Mouse (Mus musculus): ENCODE measurements around the gene Mmp19. TPM values are rescaled to one million over a fixed set of nuclear protein-coding genes. Genes with fewer than 3 reads are reported as not detected.

The Mmp19 gene
- polyA plus RNA-seq, 1 experiment from 2014 or later, result 0.56 TPM

- Histone ChIP-seq H3K36me3 (no peaks in the 10 kb centered on the region), H3K27me3 (replicated peaks) (no peaks in the 10 kb centered on the region), H3K4me3 (replicated peaks) (no peak overlapping the region), H3K4me1 (no peaks in the 10 kb centered on the region), H3K4me2 (no peak overlapping the region), H3K9ac (replicated peaks) (no peak overlapping the region), H3K9me3 (replicated peaks) (no peaks in the 10 kb centered on the region), H3K27ac (replicated peaks) (no peak overlapping the region)
- no peak for ATAC-seq (ENCODE audit: low FRiP score)
- 88% methylated on average over 2 of the region's 2 CpGs for WGBS
Observed at GRCm38 (mm10) chr10:128772895-128773294, 17.8 kb upstream of the Mmp19 start.

- 25% methylated on average over 5 of the region's 5 CpGs for WGBS
- Histone ChIP-seq H3K27ac (replicated peaks) (no peak overlapping the region), H3K4me2 (no peak overlapping the region), H3K9ac (replicated peaks) (no peak overlapping the region), H3K36me3 (no peaks in the 10 kb centered on the region), H3K27me3 (replicated peaks) (no peaks in the 10 kb centered on the region), H3K9me3 (replicated peaks) (no peaks in the 10 kb centered on the region), H3K4me1 (no peaks in the 10 kb centered on the region), H3K4me3 (replicated peaks) (no peak overlapping the region)
- no peak for ATAC-seq (ENCODE audit: low FRiP score)
Observed at GRCm38 (mm10) chr10:128773685-128774084, 17.0 kb upstream of the Mmp19 start.

GRCm38 (mm10) chr10:128778441-128778840 is 12.3 kb upstream of the Mmp19 start:
- WGBS, result 96% methylated on average over 2 of the region's 2 CpGs
- no peak overlapping the region for H3K4me3 ChIP-seq (replicated peaks)
- no peaks in the 10 kb centered on the region for H3K4me1 ChIP-seq
- H3K27ac ChIP-seq (replicated peaks), result no peak overlapping the region
- no peaks in the 10 kb centered on the region; the same call in 1 of the 2 replicates for H3K9me3 ChIP-seq (replicated peaks)
- ATAC-seq (ENCODE audit: low FRiP score), result no peak
- no peak overlapping the region for H3K9ac ChIP-seq (replicated peaks)
- H3K4me2 ChIP-seq, result no peak overlapping the region
- no peaks in the 10 kb centered on the region for H3K27me3 ChIP-seq (replicated peaks)
- no peaks in the 10 kb centered on the region for H3K36me3 ChIP-seq

- Histone ChIP-seq H3K9ac (replicated peaks) (no peak overlapping the region), H3K4me2 (no peak overlapping the region), H3K4me3 (replicated peaks) (no peak overlapping the region), H3K4me1 (no peaks in the 10 kb centered on the region), H3K9me3 (replicated peaks) (no peaks in the 10 kb centered on the region; the same call in 1 of the 2 replicates), H3K36me3 (no peaks in the 10 kb centered on the region), H3K27me3 (replicated peaks) (no peaks in the 10 kb centered on the region), H3K27ac (replicated peaks) (0 out of 2 replicates have a peak overlapping the region, but pooled peaks have one; percentile 2)
- 48% methylated on average over 8 of the region's 8 CpGs for WGBS
- no peak for ATAC-seq (ENCODE audit: low FRiP score)
Observed at GRCm38 (mm10) chr10:128779011-128779795, 11.5 kb upstream of the Mmp19 start.

GRCm38 (mm10) chr10:128780200-128780599 is 10.5 kb upstream of the Mmp19 start:
- no peaks in the 10 kb centered on the region for H3K36me3 ChIP-seq
- no peak overlapping the region for H3K4me3 ChIP-seq (replicated peaks)
- no peaks in the 10 kb centered on the region for H3K4me1 ChIP-seq
- H3K9ac ChIP-seq (replicated peaks), result no peak overlapping the region
- H3K27me3 ChIP-seq (replicated peaks), result no peaks in the 10 kb centered on the region
- H3K27ac ChIP-seq (replicated peaks), result no peak overlapping the region
- H3K4me2 ChIP-seq, result no peak overlapping the region
- no peak for ATAC-seq (ENCODE audit: low FRiP score)
- H3K9me3 ChIP-seq (replicated peaks), result no peaks in the 10 kb centered on the region; the same call in 1 of the 2 replicates
- 96% methylated on average over 1 of the region's 1 CpGs for WGBS

GRCm38 (mm10) chr10:128792041-128792440 is 1.3 kb downstream of the Mmp19 start:
- no peak overlapping the region for H3K4me2 ChIP-seq
- H3K4me1 ChIP-seq, result no peaks in the 10 kb centered on the region
- H3K9me3 ChIP-seq (replicated peaks), result no peaks in the 10 kb centered on the region
- H3K9ac ChIP-seq (replicated peaks), result no peak overlapping the region
- no peak overlapping the region for H3K27ac ChIP-seq (replicated peaks)
- H3K4me3 ChIP-seq (replicated peaks), result no peak overlapping the region
- no peaks in the 10 kb centered on the region for H3K27me3 ChIP-seq (replicated peaks)
- no peak for ATAC-seq (ENCODE audit: low FRiP score)
- no peaks in the 10 kb centered on the region for H3K36me3 ChIP-seq

GRCm38 (mm10) chr10:128793258-128793657 is 2.5 kb downstream of the Mmp19 start:
- ATAC-seq (ENCODE audit: low FRiP score), result no peak
- Histone ChIP-seq H3K4me1 (no peaks in the 10 kb centered on the region), H3K4me3 (replicated peaks) (no peak overlapping the region), H3K4me2 (no peak overlapping the region), H3K9me3 (replicated peaks) (no peaks in the 10 kb centered on the region), H3K9ac (replicated peaks) (no peak overlapping the region), H3K36me3 (0 out of 2 replicates have a peak, but pooled peaks cover 3% of the 10 kb centered on the region), H3K27ac (replicated peaks) (no peak overlapping the region), H3K27me3 (replicated peaks) (no peaks in the 10 kb centered on the region)
- 91% methylated on average over 1 of the region's 1 CpGs for WGBS

GRCm38 (mm10) chr10:128794391-128794790 is 3.7 kb downstream of the Mmp19 start:
- ATAC-seq (ENCODE audit: low FRiP score), result no peak
- Histone ChIP-seq H3K4me3 (replicated peaks) (no peak overlapping the region), H3K27ac (replicated peaks) (no peak overlapping the region), H3K36me3 (0 out of 2 replicates have a peak, but pooled peaks cover 4% of the 10 kb centered on the region), H3K27me3 (replicated peaks) (no peaks in the 10 kb centered on the region), H3K9ac (replicated peaks) (no peak overlapping the region), H3K9me3 (replicated peaks) (no peaks in the 10 kb centered on the region), H3K4me1 (no peaks in the 10 kb centered on the region), H3K4me2 (no peak overlapping the region)
- 93% methylated on average over 5 of the region's 5 CpGs for WGBS

GRCm38 (mm10) chr10:128795581-128795980 is 4.9 kb downstream of the Mmp19 start:
- Histone ChIP-seq H3K4me1 (no peaks in the 10 kb centered on the region), H3K9me3 (replicated peaks) (no peaks in the 10 kb centered on the region), H3K27ac (replicated peaks) (no peak overlapping the region), H3K36me3 (peaks cover 8% of the 10 kb centered on the region; the same call in 1 of the 2 replicates), H3K27me3 (replicated peaks) (no peaks in the 10 kb centered on the region), H3K4me2 (no peak overlapping the region), H3K4me3 (replicated peaks) (no peak overlapping the region), H3K9ac (replicated peaks) (no peak overlapping the region)
- no peak for ATAC-seq (ENCODE audit: low FRiP score)
- 89% methylated on average over 3 of the region's 3 CpGs for WGBS

GRCm38 (mm10) chr10:128798676-128799075 is 8.0 kb downstream of the Mmp19 start:
- H3K4me3 ChIP-seq (replicated peaks), result no peak overlapping the region
- peaks cover 15% of the 10 kb centered on the region; the same call in 1 of the 2 replicates for H3K36me3 ChIP-seq
- H3K27me3 ChIP-seq (replicated peaks), result no peaks in the 10 kb centered on the region
- H3K4me2 ChIP-seq, result no peak overlapping the region
- H3K9me3 ChIP-seq (replicated peaks), result no peaks in the 10 kb centered on the region
- WGBS, result 95% methylated on average over 8 of the region's 8 CpGs
- H3K4me1 ChIP-seq, result peaks cover 19% of the 10 kb centered on the region
- H3K27ac ChIP-seq (replicated peaks), result no peak overlapping the region
- no peak for ATAC-seq (ENCODE audit: low FRiP score)
- no peak overlapping the region for H3K9ac ChIP-seq (replicated peaks)

- WGBS, result 89% methylated on average over 16 of the region's 16 CpGs
- Histone ChIP-seq H3K9me3 (replicated peaks) (no peaks in the 10 kb centered on the region), H3K9ac (replicated peaks) (peak overlapping the region; percentile 38; the same call in 1 of the 2 replicates), H3K4me1 (peaks cover 34% of the 10 kb centered on the region), H3K27me3 (replicated peaks) (no peaks in the 10 kb centered on the region), H3K27ac (replicated peaks) (no peak overlapping the region), H3K4me3 (replicated peaks) (no peak overlapping the region), H3K4me2 (no peak overlapping the region; the same call in 1 of the 2 replicates), H3K36me3 (peaks cover 15% of the 10 kb centered on the region; the same call in 1 of the 2 replicates)
- ATAC-seq (ENCODE audit: low FRiP score), result no peak
Observed at GRCm38 (mm10) chr10:128801981-128802495, 11.3 kb downstream of the Mmp19 start.

- Histone ChIP-seq H3K27ac (replicated peaks) (peak overlapping the region; percentile 98; the same call in 1 of the 2 replicates), H3K27me3 (replicated peaks) (no peaks in the 10 kb centered on the region), H3K9ac (replicated peaks) (peak overlapping the region; percentile 91), H3K4me1 (peaks cover 43% of the 10 kb centered on the region), H3K9me3 (replicated peaks) (no peaks in the 10 kb centered on the region), H3K36me3 (peaks cover 15% of the 10 kb centered on the region; the same call in 1 of the 2 replicates), H3K4me3 (replicated peaks) (peak overlapping the region; percentile 86), H3K4me2 (peak overlapping the region; percentile 67)
- 66% methylated on average over 4 of the region's 4 CpGs for WGBS
- no peak for ATAC-seq (ENCODE audit: low FRiP score)
Observed at GRCm38 (mm10) chr10:128802956-128803355, 12.2 kb downstream of the Mmp19 start.
